Mouse (Mus musculus): ENCODE data around the gene Krt36.

GRCm38 (mm10) chr11:100139391-100139790 is 34.0 kb upstream of the Krt36 start:
- TF ChIP-seq MAFK (IDR thresholded peaks at IDR 0.05; ENCODE audit: insufficient replicate concordance, low read length) (no peak), CTCF (conservative IDR thresholded peaks at IDR 0.05 in 1 of 2, IDR thresholded peaks at IDR 0.05 in 1 of 2; ENCODE audit: low read depth in 2 of 2, low read length in 2 of 2) (no peak), MAX (IDR thresholded peaks at IDR 0.05; ENCODE audit: low read length) (no peak), EP300 (IDR thresholded peaks at IDR 0.05; ENCODE audit: low read length) (no peak), POLR2A (IDR thresholded peaks at IDR 0.05; ENCODE audit: low read depth, low read length) (no peak), KAT2A (IDR thresholded peaks at IDR 0.05; ENCODE audit: insufficient replicate concordance, low read length) (no peak), HCFC1 (IDR thresholded peaks at IDR 0.05; ENCODE audit: low read depth, low read length) (no peak), USF2 (conservative IDR thresholded peaks at IDR 0.05; ENCODE audit: low read depth, low read length) (no peak), ETS1 (conservative IDR thresholded peaks at IDR 0.05; ENCODE audit: low read depth, low read length) (no peak), BHLHE40 (IDR thresholded peaks at IDR 0.05; ENCODE audit: low read depth, low read length) (no peak), UBTF (IDR thresholded peaks at IDR 0.05; ENCODE audit: low read depth, low read length) (no peak), E2F4 (IDR thresholded peaks at IDR 0.05; ENCODE audit: insufficient replicate concordance, low read depth, low read length) (no peak)

Data from CH12.LX (cell line).